Mouse (Mus musculus): Measurements from ENCODE around the gene Tbx3. TPM values are rescaled to one million over a fixed set of nuclear protein-coding genes. Genes with fewer than 3 reads are reported as not detected.

Tbx3 gene
- polyA plus RNA-seq, 1 experiment: 16.8 TPM

GRCm38 (mm10) chr5:119659041-119659440 is 11.4 kb upstream of the Tbx3 start:
- Histone ChIP-seq H3K27ac (ENCODE audit: insufficient read depth, low read length) (no peak overlapping the region), H3K4me3 (ENCODE audit: insufficient read depth, low read length) (no peak overlapping the region), H3K4me1 (ENCODE audit: control insufficient read depth, insufficient read depth, low read length) (no peaks in the 10 kb centered on the region)
- TF ChIP-seq POLR2A (IDR thresholded peaks at IDR 0.05; ENCODE audit: low read depth, low read length) (no peak), CTCF (IDR thresholded peaks at IDR 0.05; ENCODE audit: borderline replicate concordance, insufficient read depth, low read length) (no peak)

- no peak overlapping the region for H3K27ac ChIP-seq (ENCODE audit: insufficient read depth, low read length)
- no peak for TF ChIP-seq CTCF (IDR thresholded peaks at IDR 0.05; ENCODE audit: borderline replicate concordance, insufficient read depth, low read length)
- no peak for TF ChIP-seq POLR2A (IDR thresholded peaks at IDR 0.05; ENCODE audit: low read depth, low read length)
- no peaks in the 10 kb centered on the region for H3K4me1 ChIP-seq (ENCODE audit: control insufficient read depth, insufficient read depth, low read length)
- no peak overlapping the region for H3K4me3 ChIP-seq (ENCODE audit: insufficient read depth, low read length)
These were observed 9.7 kb upstream of the Tbx3 start for GRCm38 (mm10) chr5:119660526-119661410.

- TF ChIP-seq POLR2A (IDR thresholded peaks at IDR 0.05; ENCODE audit: low read depth, low read length) (no peak), CTCF (IDR thresholded peaks at IDR 0.05; ENCODE audit: borderline replicate concordance, insufficient read depth, low read length) (no peak)
- Histone ChIP-seq H3K4me1 (ENCODE audit: control insufficient read depth, insufficient read depth, low read length) (no peaks in the 10 kb centered on the region), H3K27ac (ENCODE audit: insufficient read depth, low read length) (no peak overlapping the region), H3K4me3 (ENCODE audit: insufficient read depth, low read length) (no peak overlapping the region)
These were observed 9.0 kb upstream of the Tbx3 start for GRCm38 (mm10) chr5:119661474-119661873.

GRCm38 (mm10) chr5:119662326-119662725 is 8.1 kb upstream of the Tbx3 start:
- TF ChIP-seq POLR2A (IDR thresholded peaks at IDR 0.05; ENCODE audit: low read depth, low read length) (no peak), CTCF (IDR thresholded peaks at IDR 0.05; ENCODE audit: borderline replicate concordance, insufficient read depth, low read length) (no peak)
- Histone ChIP-seq H3K4me1 (ENCODE audit: control insufficient read depth, insufficient read depth, low read length) (no peaks in the 10 kb centered on the region), H3K4me3 (ENCODE audit: insufficient read depth, low read length) (no peak overlapping the region), H3K27ac (ENCODE audit: insufficient read depth, low read length) (no peak overlapping the region)

- H3K27ac ChIP-seq (ENCODE audit: insufficient read depth, low read length): no peak overlapping the region
- H3K4me3 ChIP-seq (ENCODE audit: insufficient read depth, low read length): no peak overlapping the region
- H3K4me1 ChIP-seq (ENCODE audit: control insufficient read depth, insufficient read depth, low read length): no peaks in the 10 kb centered on the region
- TF ChIP-seq POLR2A (IDR thresholded peaks at IDR 0.05; ENCODE audit: low read depth, low read length) (no peak), CTCF (IDR thresholded peaks at IDR 0.05; ENCODE audit: borderline replicate concordance, insufficient read depth, low read length) (no peak)
These were observed 7.7 kb upstream of the Tbx3 start for GRCm38 (mm10) chr5:119662731-119663130.

- TF ChIP-seq CTCF (IDR thresholded peaks at IDR 0.05; ENCODE audit: borderline replicate concordance, insufficient read depth, low read length): no peak
- TF ChIP-seq POLR2A (IDR thresholded peaks at IDR 0.05; ENCODE audit: low read depth, low read length): no peak
- no peak overlapping the region for H3K4me3 ChIP-seq (ENCODE audit: insufficient read depth, low read length)
- no peaks in the 10 kb centered on the region for H3K4me1 ChIP-seq (ENCODE audit: control insufficient read depth, insufficient read depth, low read length)
- H3K27ac ChIP-seq (ENCODE audit: insufficient read depth, low read length): no peak overlapping the region
These were observed 7.2 kb upstream of the Tbx3 start for GRCm38 (mm10) chr5:119663241-119663640.

GRCm38 (mm10) chr5:119663747-119664146 is 6.7 kb upstream of the Tbx3 start:
- no peak overlapping the region for H3K27ac ChIP-seq (ENCODE audit: insufficient read depth, low read length)
- H3K4me1 ChIP-seq (ENCODE audit: control insufficient read depth, insufficient read depth, low read length): peaks cover under 1% of the 10 kb centered on the region; the same call in 1 of the 2 replicates
- TF ChIP-seq CTCF (IDR thresholded peaks at IDR 0.05; ENCODE audit: borderline replicate concordance, insufficient read depth, low read length) (no peak), POLR2A (IDR thresholded peaks at IDR 0.05; ENCODE audit: low read depth, low read length) (no peak)
- H3K4me3 ChIP-seq (ENCODE audit: insufficient read depth, low read length): no peak overlapping the region

- no peak for TF ChIP-seq CTCF (IDR thresholded peaks at IDR 0.05; ENCODE audit: borderline replicate concordance, insufficient read depth, low read length)
- no peak for TF ChIP-seq POLR2A (IDR thresholded peaks at IDR 0.05; ENCODE audit: low read depth, low read length)
- H3K27ac ChIP-seq (ENCODE audit: insufficient read depth, low read length): no peak overlapping the region
- H3K4me3 ChIP-seq (ENCODE audit: insufficient read depth, low read length): no peak overlapping the region
- peaks cover 3% of the 10 kb centered on the region; the same call in 1 of the 2 replicates for H3K4me1 ChIP-seq (ENCODE audit: control insufficient read depth, insufficient read depth, low read length)
These were observed 4.7 kb upstream of the Tbx3 start for GRCm38 (mm10) chr5:119665739-119666138.

- H3K4me1 ChIP-seq (ENCODE audit: control insufficient read depth, insufficient read depth, low read length): peaks cover 3% of the 10 kb centered on the region; the same call in 1 of the 2 replicates
- TF ChIP-seq CTCF (IDR thresholded peaks at IDR 0.05; ENCODE audit: borderline replicate concordance, insufficient read depth, low read length) (no peak), POLR2A (IDR thresholded peaks at IDR 0.05; ENCODE audit: low read depth, low read length) (no peak)
- no peak overlapping the region for H3K4me3 ChIP-seq (ENCODE audit: insufficient read depth, low read length)
- H3K27ac ChIP-seq (ENCODE audit: insufficient read depth, low read length): no peak overlapping the region
These were observed 3.0 kb upstream of the Tbx3 start for GRCm38 (mm10) chr5:119667356-119667940.

All from embryonic fibroblast, embryonic 13.5 days (primary cell).